In the genomic region with DNA sequence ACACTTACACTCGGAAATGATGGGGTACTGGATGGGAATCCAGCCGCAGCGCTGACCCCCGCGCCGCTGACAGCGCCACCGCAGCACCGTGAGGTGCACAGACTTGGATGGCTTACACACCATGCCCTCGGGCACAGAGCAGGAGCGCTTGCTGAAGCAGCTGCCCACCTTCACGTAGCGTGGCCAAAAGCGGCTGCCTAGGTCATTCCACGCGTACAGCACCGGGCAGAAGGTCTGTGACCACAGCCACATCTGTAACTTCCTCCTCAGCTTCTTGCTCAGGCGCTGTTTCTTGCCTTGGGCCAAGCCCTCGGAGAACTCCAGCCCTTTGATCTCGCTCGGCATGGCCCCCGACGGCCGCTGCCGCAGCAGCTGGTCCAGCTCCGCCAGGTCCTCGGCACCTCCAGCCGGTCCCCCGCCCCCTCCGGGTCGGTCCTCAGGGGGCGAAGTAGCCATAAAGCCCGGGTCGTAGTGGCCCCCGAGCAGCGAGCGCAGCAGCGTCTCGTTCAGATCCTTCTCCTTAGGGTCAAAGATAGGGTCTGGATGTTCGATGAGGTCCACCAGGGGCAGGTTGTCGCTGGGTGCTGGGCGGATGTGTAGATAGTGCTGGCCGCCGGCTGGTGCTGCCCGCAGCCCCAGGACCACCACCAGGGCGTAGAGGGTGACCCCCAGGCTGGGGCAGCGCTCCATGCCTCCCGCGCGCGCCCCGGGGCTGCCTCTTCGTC, we compare ENCODE assay signal across 8 mouse cellular contexts. TPM values are rescaled to one million over a fixed set of nuclear protein-coding genes. Genes with fewer than 3 reads are reported as not detected.
A peak's percentile ranks its signal among the peaks of the same experiment; 100 is the strongest.
DNase-seq lines count a peak whose midpoint lies in the region; ATAC-seq and TF ChIP-seq lines count a peak whose summit lies in the region.

No protein-coding gene starts in this region.

- H3K4me3 ChIP-seq in brown adipose tissue, adult 24 weeks (ENCODE audit: insufficient read depth, low read depth, low read length), result peak overlapping the region; percentile 54
- peak overlapping the region; percentile 73 for H3K4me3 ChIP-seq in forebrain, embryonic 16.5 days (replicated peaks; ENCODE audit: low read length)
- peak overlapping the region; percentile 55 for H3K4me3 ChIP-seq in intestine, postnatal 0 days (ENCODE audit: low read depth, low read length)
- H3K4me3 ChIP-seq in lung, postnatal 0 days (ENCODE audit: low read depth, low read length), result peak overlapping the region; percentile 56

- peak; percentile 8 to 12 for DNase-seq in left cerebral cortex, adult 18-20 months (ENCODE audit: low spot score in 2 of 2)
- no peak for DNase-seq in left cerebral cortex, adult 9 months (ENCODE audit: low spot score in 2 of 2)
- no peak for DNase-seq in lung, postnatal 0 days (ENCODE audit: low spot score)
- peak; percentile 25 for DNase-seq in right cerebral cortex, postnatal 25 days

- no peaks in the 10 kb centered on the region for H3K9me3 ChIP-seq in forebrain, embryonic 16.5 days (ENCODE audit: control insufficient read depth, low read length)
- H3K9me3 ChIP-seq in intestine, postnatal 0 days (ENCODE audit: control insufficient read depth), result no peaks in the 10 kb centered on the region
- H3K9me3 ChIP-seq in lung, postnatal 0 days (ENCODE audit: low read length), result no peaks in the 10 kb centered on the region

- no peak overlapping the region for H3K27ac ChIP-seq in brown adipose tissue, adult 24 weeks (replicated peaks; ENCODE audit: low read depth, low read length)
- H3K27ac ChIP-seq in forebrain, embryonic 16.5 days (ENCODE audit: low read length), result peak overlapping the region; percentile 89
- no peak overlapping the region for H3K27ac ChIP-seq in intestine, postnatal 0 days (ENCODE audit: low read depth, low read length)
- no peak overlapping the region for H3K27ac ChIP-seq in lung, postnatal 0 days (ENCODE audit: low read length)

- no peaks in the 10 kb centered on the region for H3K27me3 ChIP-seq in forebrain, embryonic 16.5 days (replicated peaks; ENCODE audit: control insufficient read depth, insufficient read depth, low read length)
- H3K27me3 ChIP-seq in intestine, postnatal 0 days (replicated peaks; ENCODE audit: control insufficient read depth, insufficient read depth, low read length), result peaks cover 52% of the 10 kb centered on the region
- peaks cover 21% of the 10 kb centered on the region for H3K27me3 ChIP-seq in lung, postnatal 0 days (replicated peaks; ENCODE audit: insufficient read depth, low read length)

- under 1% methylated on average over 53 of the region's 53 CpGs for WGBS in forebrain, embryonic 16.5 days
- WGBS in intestine, postnatal 0 days, result 1% methylated on average over 53 of the region's 53 CpGs
- 2% methylated on average over 46 of the region's 53 CpGs for WGBS in lung, postnatal 0 days

- ATAC-seq in forebrain, embryonic 16.5 days, result peak; percentile 0; the same call in 1 of the 2 replicates
- no peak for ATAC-seq in intestine, postnatal 0 days
- no peak for ATAC-seq in lung, postnatal 0 days
- no peak for ATAC-seq in inflammation-experienced regulatory T-cells, adult 6 months

- peak overlapping the region; percentile 71 for H3K9ac ChIP-seq in forebrain, embryonic 16.5 days (replicated peaks; ENCODE audit: low read depth, low read length)
- H3K9ac ChIP-seq in intestine, postnatal 0 days (ENCODE audit: low read depth, low read length), result peak overlapping the region; percentile 27; the same call in 1 of the 2 replicates
- 0 out of 2 replicates have a peak overlapping the region, but pooled peaks have one; percentile 3 for H3K9ac ChIP-seq in lung, postnatal 0 days (replicated peaks; ENCODE audit: low read depth)

- no peaks in the 10 kb centered on the region for H3K36me3 ChIP-seq in forebrain, embryonic 16.5 days (ENCODE audit: control insufficient read depth, insufficient read depth)
- H3K36me3 ChIP-seq in intestine, postnatal 0 days (ENCODE audit: control insufficient read depth, insufficient read depth), result no peaks in the 10 kb centered on the region
- no peaks in the 10 kb centered on the region for H3K36me3 ChIP-seq in lung, postnatal 0 days (ENCODE audit: insufficient read depth, low read length)

- H3K4me2 ChIP-seq in forebrain, embryonic 16.5 days (ENCODE audit: low read length), result peak overlapping the region; percentile 97
- peak overlapping the region; percentile 87 for H3K4me2 ChIP-seq in intestine, postnatal 0 days (replicated peaks; ENCODE audit: low read depth)
- H3K4me2 ChIP-seq in lung, postnatal 0 days (replicated peaks; ENCODE audit: low read depth, low read length), result peak overlapping the region; percentile 98

- H3K4me1 ChIP-seq in brown adipose tissue, adult 24 weeks (ENCODE audit: control insufficient read depth, insufficient read depth, insufficient read length, low read length), result no peaks in the 10 kb centered on the region; the same call in 1 of the 2 replicates
- H3K4me1 ChIP-seq in forebrain, embryonic 16.5 days (replicated peaks; ENCODE audit: control insufficient read depth, insufficient read depth, low read length), result peaks cover 40% of the 10 kb centered on the region
- H3K4me1 ChIP-seq in intestine, postnatal 0 days (replicated peaks; ENCODE audit: control insufficient read depth, insufficient read depth, low read length), result no peaks in the 10 kb centered on the region
- H3K4me1 ChIP-seq in lung, postnatal 0 days (ENCODE audit: insufficient read depth, low read depth, low read length), result peaks cover 16% of the 10 kb centered on the region; the same call in 1 of the 2 replicates

- TF ChIP-seq EP300 in lung, postnatal 0 days (IDR thresholded peaks at IDR 0.05), result no peak

- no peak for TF ChIP-seq CTCF in intestine, postnatal 0 days (IDR thresholded peaks at IDR 0.05; ENCODE audit: low read depth)
- TF ChIP-seq CTCF in lung, postnatal 0 days (IDR thresholded peaks at IDR 0.05), result no peak

RNA-seq across cellular contexts. Expression of a gene that starts 0.6 kb away (rescaled TPM):
- total RNA-seq in left cerebral cortex, adult 18-20 months (2021), result 10 to 100 TPM; 13.3 to 15.0 TPM
- 0.67 TPM in 1 of 2 replicates, not detected in the other for polyA plus RNA-seq in brown adipose tissue, adult 24 weeks (2012; ENCODE audit: insufficient read depth, insufficient read length, missing spikeins)
- 1.7 and 2.3 TPM in 2 replicates for polyA plus RNA-seq in forebrain, embryonic 16.5 days (2015; fragmentation: Nextera tagmentation; extraction: Ambion mirVana)
- 2.9 and 3.1 TPM in 2 replicates for polyA plus RNA-seq in intestine, postnatal 0 days (2015; fragmentation: Nextera tagmentation; extraction: Ambion mirVana)
- polyA plus RNA-seq in lung, postnatal 0 days (2015; fragmentation: Nextera tagmentation; extraction: Ambion mirVana), result 0.86 and 0.95 TPM in 2 replicates
- not detected for polyA plus RNA-seq in inflammation-experienced regulatory T-cells, adult 6 months (2017; shearing (Covaris generic))

Comparison
In these comparisons a context has a peak if more than half of its experiments do, and no peak if none do; other contexts are left out.
1. DNase-seq: peak in left cerebral cortex, adult 18-20 months (2 of 2) and right cerebral cortex, postnatal 25 days (single experiment); none in left cerebral cortex, adult 9 months (0 of 2) and lung, postnatal 0 days (single experiment).
2. H3K9ac ChIP-seq: peak in every context shown above with its lines; median percentile 71 in forebrain, embryonic 16.5 days; 27 in intestine, postnatal 0 days; 3 in lung, postnatal 0 days.
3. Peak in every context shown above with its lines, with median percentiles within 50 percentile points of each other: H3K4me3 ChIP-seq and H3K4me2 ChIP-seq.